Mouse (Mus musculus) myocyte (in vitro differentiated cells): ENCODE results near the gene Cep83. TPM values are rescaled to one million over a fixed set of nuclear protein-coding genes. Genes with fewer than 3 reads are reported as not detected.

Experiments
- H3K27me3 ChIP-seq: one replicate; pipeline ENCODE4 v1.6.1; 2011; ENCODE audit not compliant: control insufficient read depth, insufficient read depth, insufficient read length
- H3K36me3 ChIP-seq: one replicate; pipeline ENCODE4 v1.6.1; 2011; ENCODE audit not compliant: control insufficient read depth, insufficient read depth
- H3K4me2 ChIP-seq: one replicate; pipeline ENCODE4 v1.6.1; 2011; ENCODE audit warnings: low read depth, control low read depth
- H3K4me3 ChIP-seq: one replicate; pipeline ENCODE4 v1.5.1; 2011; ENCODE audit warnings: mild to moderate bottlenecking, control low read depth, moderate library complexity
- H3K79me2 ChIP-seq: one replicate; pipeline ENCODE4 v1.6.1; 2011; ENCODE audit not compliant: control insufficient read depth, insufficient read depth
- H3ac ChIP-seq: one replicate; pipeline ENCODE4 v1.6.1; 2011; ENCODE audit not compliant: control insufficient read depth, insufficient read length
- CEBPB ChIP-seq: IDR thresholded peaks from 2 replicates; pipeline ENCODE4 v1.6.1; 2011; ENCODE audit warnings: mild to moderate bottlenecking, moderate library complexity; ENCODE audit not compliant: poor library complexity, insufficient read depth, severe bottlenecking
- E2F4 ChIP-seq: IDR thresholded peaks from one replicate; pipeline ENCODE4 v1.6.1; 2011; ENCODE audit warnings: mild to moderate bottlenecking, control low read depth, moderate library complexity; ENCODE audit not compliant: insufficient read depth
- MAX ChIP-seq: IDR thresholded peaks from one replicate; pipeline ENCODE4 v1.6.1; 2011; ENCODE audit warnings: low read depth, mild to moderate bottlenecking, control low read depth
- MYOD1 ChIP-seq, 3 experiments: IDR thresholded peaks; one replicate each; pipeline ENCODE4 v1.6.1; 2011; ENCODE audit warnings: control low read depth in 2 of 3, low read depth in 2 of 3, mild to moderate bottlenecking in 2 of 3, moderate library complexity in 1 of 3; ENCODE audit not compliant: insufficient read length in 2 of 3, control insufficient read depth in 1 of 3
- MYOG ChIP-seq, 3 experiments: IDR thresholded peaks; one replicate each; pipeline ENCODE4 v1.6.1; 2011; ENCODE audit warnings: control low read depth in 2 of 3, low read depth in 2 of 3, mild to moderate bottlenecking in 2 of 3; ENCODE audit not compliant: insufficient read length in 2 of 3, control insufficient read depth in 1 of 3, insufficient read depth in 1 of 3
- POLR2A ChIP-seq: IDR thresholded peaks from one replicate; pipeline ENCODE4 v1.6.1; 2011; ENCODE audit warnings: low read depth, mild to moderate bottlenecking, control low read depth, moderate library complexity; ENCODE audit not compliant: insufficient read length
- POLR2AphosphoS2 ChIP-seq: IDR thresholded peaks from one replicate; pipeline ENCODE4 v1.6.1; 2011; ENCODE audit warnings: low read depth, control low read depth; ENCODE audit not compliant: insufficient read length
- REST ChIP-seq: IDR thresholded peaks from one replicate; pipeline ENCODE4 v1.6.1; 2011; ENCODE audit warnings: mild to moderate bottlenecking, control low read depth, moderate library complexity; ENCODE audit not compliant: insufficient read depth, insufficient read length
- SRF ChIP-seq: IDR thresholded peaks from one replicate; pipeline ENCODE4 v1.6.1; 2011; ENCODE audit warnings: low read depth; ENCODE audit not compliant: control insufficient read depth, insufficient read length
- TCF12 ChIP-seq: IDR thresholded peaks from one replicate; pipeline ENCODE4 v1.6.1; 2011; ENCODE audit warnings: mild to moderate bottlenecking, control low read depth; ENCODE audit not compliant: poor library complexity, insufficient read depth, severe bottlenecking
- TCF3 ChIP-seq: IDR thresholded peaks from one replicate; pipeline ENCODE4 v1.6.1; 2011; ENCODE audit warnings: low read depth, control low read depth; ENCODE audit not compliant: insufficient read length
- USF1 ChIP-seq: IDR thresholded peaks from one replicate; pipeline ENCODE4 v1.6.1; 2011; ENCODE audit warnings: low read depth, mild to moderate bottlenecking, control low read depth, moderate library complexity
- polyA plus RNA-seq: library from polyadenylated mRNA; unstranded; fragments of >200 nt; fragmentation: generic; extraction: Trizol; gene quantifications from one replicate; pipeline ENCODE4 v1.2.1, GENCODE M21; 2012; ENCODE audit warnings: missing spikeins

Cep83 gene
- polyA plus RNA-seq, 1 experiment: 6.4 TPM

GRCm38 (mm10) chr10:94808275-94808674 is 119.8 kb downstream of the Cep83 start:
- no peaks in the 10 kb centered on the region for H3K27me3 ChIP-seq
- no peak for TF ChIP-seq USF1
- TF ChIP-seq MYOD1 (IDR thresholded peaks at IDR 0.05; ENCODE audit: control insufficient read depth in 1 of 3, insufficient read length in 2 of 3, low read depth in 2 of 3): no peak
- TF ChIP-seq CEBPB: no peak
- no peak for TF ChIP-seq POLR2A
- no peak for TF ChIP-seq SRF
- no peak for TF ChIP-seq MAX
- TF ChIP-seq POLR2AphosphoS2: no peak
- TF ChIP-seq REST: no peak
- TF ChIP-seq E2F4: no peak
- TF ChIP-seq TCF12: no peak
- TF ChIP-seq TCF3: no peak
- no peak for TF ChIP-seq MYOG (IDR thresholded peaks at IDR 0.05; ENCODE audit: control insufficient read depth in 1 of 3, insufficient read depth in 1 of 3, insufficient read length in 2 of 3, low read depth in 2 of 3)
- no peak overlapping the region for H3ac ChIP-seq
- no peak overlapping the region for H3K4me3 ChIP-seq
- no peak overlapping the region for H3K4me2 ChIP-seq
- H3K79me2 ChIP-seq: no peaks in the 10 kb centered on the region
- no peaks in the 10 kb centered on the region for H3K36me3 ChIP-seq

GRCm38 (mm10) chr10:94809946-94810472 is 121.6 kb downstream of the Cep83 start:
- Histone ChIP-seq H3ac (no peak overlapping the region), H3K27me3 (no peaks in the 10 kb centered on the region), H3K4me2 (no peak overlapping the region), H3K4me3 (no peak overlapping the region), H3K36me3 (no peaks in the 10 kb centered on the region), H3K79me2 (no peaks in the 10 kb centered on the region)
- TF ChIP-seq TCF3 (no peak), TCF12 (no peak), MAX (no peak), MYOD1 (IDR thresholded peaks at IDR 0.05; ENCODE audit: control insufficient read depth in 1 of 3, insufficient read length in 2 of 3, low read depth in 2 of 3) (no peak)

GRCm38 (mm10) chr10:94811907-94812851 is 123.7 kb downstream of the Cep83 start:
- TF ChIP-seq POLR2AphosphoS2 (no peak), SRF (no peak), USF1 (no peak), E2F4 (no peak), MAX (no peak), MYOG (IDR thresholded peaks at IDR 0.05; ENCODE audit: control insufficient read depth in 1 of 3, insufficient read depth in 1 of 3, insufficient read length in 2 of 3, low read depth in 2 of 3) (no peak), REST (no peak), TCF3 (no peak), MYOD1 (IDR thresholded peaks at IDR 0.05; ENCODE audit: control insufficient read depth in 1 of 3, insufficient read length in 2 of 3, low read depth in 2 of 3) (no peak), CEBPB (no peak), POLR2A (no peak), TCF12 (no peak)
- H3K27me3 ChIP-seq: no peaks in the 10 kb centered on the region
- no peaks in the 10 kb centered on the region for H3K36me3 ChIP-seq
- no peaks in the 10 kb centered on the region for H3K79me2 ChIP-seq
- no peak overlapping the region for H3K4me3 ChIP-seq
- no peak overlapping the region for H3ac ChIP-seq
- H3K4me2 ChIP-seq: no peak overlapping the region

- peak in 1 of 3 experiments; percentile 49 for TF ChIP-seq MYOD1 (IDR thresholded peaks at IDR 0.05; ENCODE audit: control insufficient read depth in 1 of 3, insufficient read length in 2 of 3, low read depth in 2 of 3)
- no peak for TF ChIP-seq MAX
- peak in 1 of 3 experiments; percentile 7 for TF ChIP-seq MYOG (IDR thresholded peaks at IDR 0.05; ENCODE audit: control insufficient read depth in 1 of 3, insufficient read depth in 1 of 3, insufficient read length in 2 of 3, low read depth in 2 of 3)
Measured at GRCm38 (mm10) chr10:94818127-94818526, 129.7 kb downstream of the Cep83 start.

More at GRCm38 (mm10) chr10:94818127-94818526, 129.7 kb downstream of the Cep83 start:
- Histone ChIP-seq H3K4me3 (no peak overlapping the region), H3K27me3 (no peaks in the 10 kb centered on the region), H3K79me2 (no peaks in the 10 kb centered on the region), H3K36me3 (no peaks in the 10 kb centered on the region), H3K4me2 (no peak overlapping the region), H3ac (no peak overlapping the region)
